24 mouse cellular contexts compared by ENCODE assay signal in the genomic region with DNA sequence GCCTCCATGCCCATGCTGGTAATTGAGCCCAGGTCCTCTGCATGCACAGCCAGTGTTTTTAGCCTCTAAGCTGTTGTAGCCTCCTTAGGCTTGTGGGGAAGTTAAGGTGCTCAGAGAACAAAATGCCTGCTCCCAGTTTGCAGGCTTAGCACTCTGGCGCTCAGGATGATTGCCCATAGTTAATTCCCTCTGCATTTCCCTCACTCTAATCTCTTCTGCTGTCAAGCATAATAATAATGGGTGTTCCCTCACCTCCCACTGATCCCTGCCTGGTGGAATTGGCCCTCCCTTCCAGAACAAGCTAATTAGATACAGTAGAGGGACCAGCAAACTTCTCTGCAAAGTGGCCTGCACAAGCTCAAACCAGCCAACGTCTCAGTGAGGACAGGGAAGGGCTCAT. TPM values are rescaled to one million over a fixed set of nuclear protein-coding genes. Genes with fewer than 3 reads are reported as not detected.
DNase-seq lines count a peak whose midpoint lies in the region; ATAC-seq and TF ChIP-seq lines count a peak whose summit lies in the region.
"Had no signal": no experiment of that assay in that cellular context is flagged by ENCODE, and none has a peak within 500 bp of the region (broad histone marks: within the 10 kb centered on the region; RNA-seq: fewer than 3 reads in every experiment).

No protein-coding gene starts in this region.

- 39% methylated on average over 2 of the region's 2 CpGs for WGBS in embryonic facial prominence, embryonic 14.5 days
- 46% methylated on average over 2 of the region's 2 CpGs for WGBS in embryonic facial prominence, embryonic 10.5 days

- no peak overlapping the region for H3K4me2 ChIP-seq in embryonic facial prominence, embryonic 14.5 days (ENCODE audit: low read depth, low read length)
- H3K4me2 ChIP-seq: embryonic facial prominence, embryonic 15.5 days; forebrain, embryonic 15.5 days; heart, embryonic 15.5 days; hindbrain, embryonic 13.5 days; limb, embryonic 13.5 days; liver, embryonic 13.5 days; midbrain, embryonic 11.5 days had no signal

- H3K27ac ChIP-seq in embryonic facial prominence, embryonic 14.5 days (replicated peaks; ENCODE audit: low read depth, low read length) = no peak overlapping the region
- no peak overlapping the region for H3K27ac ChIP-seq in embryonic facial prominence, embryonic 10.5 days (replicated peaks)
- H3K27ac ChIP-seq: embryonic facial prominence, embryonic 15.5 days; forebrain, embryonic 15.5 days; heart, embryonic 15.5 days; hindbrain, embryonic 13.5 days; limb, embryonic 13.5 days; liver, embryonic 13.5 days had no signal

- no peak overlapping the region for H3K4me3 ChIP-seq in embryonic facial prominence, embryonic 14.5 days (ENCODE audit: low read depth, low read length)
- no peak overlapping the region for H3K4me3 ChIP-seq in embryonic facial prominence, embryonic 10.5 days
- H3K4me3 ChIP-seq: embryonic facial prominence, embryonic 15.5 days; forebrain, embryonic 15.5 days; heart, embryonic 15.5 days; hindbrain, embryonic 13.5 days; limb, embryonic 13.5 days; liver, embryonic 13.5 days had no signal

- CTCF ChIA-PET in Patski (lab: Charles Lee) = no interaction called here

- no peaks in the 10 kb centered on the region for H3K4me1 ChIP-seq in embryonic facial prominence, embryonic 14.5 days (ENCODE audit: control insufficient read depth, insufficient read depth, low read length)
- peaks cover under 1% of the 10 kb centered on the region; the same call in 1 of the 2 replicates for H3K4me1 ChIP-seq in embryonic facial prominence, embryonic 10.5 days
- H3K4me1 ChIP-seq: embryonic facial prominence, embryonic 15.5 days; heart, embryonic 15.5 days; limb, embryonic 13.5 days had no signal

- no peak overlapping the region for H3K9ac ChIP-seq in embryonic facial prominence, embryonic 14.5 days (ENCODE audit: low read depth, low read length)
- H3K9ac ChIP-seq: embryonic facial prominence, embryonic 15.5 days; forebrain, embryonic 15.5 days; heart, embryonic 15.5 days; hindbrain, embryonic 13.5 days; limb, embryonic 13.5 days; liver, embryonic 13.5 days had no signal

- no peaks in the 10 kb centered on the region for H3K27me3 ChIP-seq in embryonic facial prominence, embryonic 14.5 days (replicated peaks; ENCODE audit: control insufficient read depth, insufficient read depth, low read length)
- no peaks in the 10 kb centered on the region for H3K27me3 ChIP-seq in embryonic facial prominence, embryonic 10.5 days (replicated peaks; ENCODE audit: low read depth, poor library complexity, severe bottlenecking)
- no peaks in the 10 kb centered on the region for H3K27me3 ChIP-seq in Patski
- H3K27me3 ChIP-seq: embryonic facial prominence, embryonic 15.5 days; forebrain, embryonic 15.5 days; heart, embryonic 15.5 days; hindbrain, embryonic 13.5 days; limb, embryonic 13.5 days; liver, embryonic 13.5 days had no signal

- in situ Hi-C loops in Patski (cut with MboI; ENCODE audit: low pct_unique_long_range_greater_than_20kb) = no loop called here

- POLR2A ChIA-PET in Patski (lab: Charles Lee) = interaction anchor here (0.5 kb wide), 1 partner anchor 217 kb away, joined by 4 read pairs; no protein-coding TSS in a partner anchor

- no peaks in the 10 kb centered on the region for H3K9me3 ChIP-seq in embryonic facial prominence, embryonic 14.5 days (ENCODE audit: control insufficient read depth, low read length)
- H3K9me3 ChIP-seq in embryonic facial prominence, embryonic 10.5 days = no peaks in the 10 kb centered on the region
- H3K9me3 ChIP-seq: embryonic facial prominence, embryonic 15.5 days; forebrain, embryonic 15.5 days; heart, embryonic 15.5 days; hindbrain, embryonic 13.5 days; limb, embryonic 13.5 days; liver, embryonic 13.5 days had no signal

- H3K36me3 ChIP-seq in embryonic facial prominence, embryonic 14.5 days (ENCODE audit: control insufficient read depth, insufficient read depth, low read length) = peaks cover 17% of the 10 kb centered on the region; the same call in 1 of the 2 replicates
- peaks cover 49% of the 10 kb centered on the region for H3K36me3 ChIP-seq in embryonic facial prominence, embryonic 10.5 days (replicated peaks)

- no peak for TF ChIP-seq CTCF in Patski (IDR thresholded peaks at IDR 0.05)

- no peak for DNase-seq in embryonic facial prominence, embryonic 14.5 days (ENCODE audit: low spot score)
- DNase-seq in embryonic facial prominence, embryonic 10.5 days (ENCODE audit: low spot score) = no peak
- DNase-seq in kidney, postnatal 4 days = peak; percentile 27 to 47
- no peak for DNase-seq in kidney, adult 9 months
- DNase-seq in Patski (ENCODE audit: low read depth, low spot score) = no peak
- DNase-seq in retina, postnatal 7 days (ENCODE audit: low read depth, low spot score) = peak; percentile 21
- DNase-seq in embryo, embryonic 11 days = no peak
- no peak for DNase-seq in B cell, adult 2 months
- DNase-seq: cerebellum, adult 18-20 months; cerebellum, postnatal 25 days; heart, postnatal 36 days; kidney, adult 8-10 months; layer of hippocampus, postnatal 36 days; liver, embryonic 13.5 days; lung, adult 2 months; lung, postnatal 14 days; thymus, adult 2 months; thymus, postnatal 4 days had no signal

- 0 out of 2 replicates have a peak, but pooled peaks have one; percentile 15 for ATAC-seq in embryonic facial prominence, embryonic 14.5 days (ENCODE audit: low read depth)
- ATAC-seq in Patski = peak; percentile 41
- ATAC-seq: forebrain, embryonic 15.5 days had no signal

RNA-seq across cellular contexts. Expression of a gene that starts 7.7 kb away (rescaled TPM):
- 8.7 and 9.3 TPM in 2 replicates for polyA plus RNA-seq in embryonic facial prominence, embryonic 14.5 days (2014; fragmentation: Nextera tagmentation; extraction: Ambion mirVana)
- polyA plus RNA-seq in embryonic facial prominence, embryonic 10.5 days (2016; fragmentation: Nextera tagmentation; extraction: Ambion mirVana) = 9.5 and 9.6 TPM in 2 replicates
- polyA plus RNA-seq in Patski (2021) = 37.0 TPM

RNA-seq across cellular contexts. Expression of a gene that starts 47.3 kb away (rescaled TPM):
- polyA plus RNA-seq in embryonic facial prominence, embryonic 14.5 days (2014; fragmentation: Nextera tagmentation; extraction: Ambion mirVana) = 0.21 TPM in 1 of 2 replicates, not detected in the other
- 0.14 TPM in 1 of 2 replicates, not detected in the other for polyA plus RNA-seq in embryonic facial prominence, embryonic 10.5 days (2016; fragmentation: Nextera tagmentation; extraction: Ambion mirVana)
- not detected for polyA plus RNA-seq in Patski (2021)
- polyA plus RNA-seq: hindbrain, embryonic 13.5 days; midbrain, embryonic 11.5 days had no signal

Comparison
In these comparisons a context has a peak if more than half of its experiments do, and no peak if none do; other contexts are left out.
1. DNase-seq: peak in kidney, postnatal 4 days (2 of 2) and retina, postnatal 7 days (single experiment); none in embryonic facial prominence, embryonic 14.5 days (single experiment), embryonic facial prominence, embryonic 10.5 days (single experiment), kidney, adult 9 months (single experiment), Patski (single experiment), embryo, embryonic 11 days (single experiment) and B cell, adult 2 months (0 of 2).